Mouse (Mus musculus) layer of hippocampus, postnatal 25 days (tissue): ENCODE measurements around the gene Plb1. TPM values are rescaled to one million over a fixed set of nuclear protein-coding genes. Genes with fewer than 3 reads are reported as not detected.

ENCODE experiments used
- DNase-seq, 2 experiments: peaks; one replicate each; pipeline ENCODE4 v3.0.0; 2022; ENCODE audit warnings: mixed read lengths in 2 of 2, low spot score in 1 of 2; ENCODE audit errors: extremely low spot score in 1 of 2
- total RNA-seq, 2 experiments: library from RNA; stranded (reverse); gene quantifications; 2 replicates each; pipeline ENCODE4 v1.2.3; 2021

Gene Plb1
- total RNA-seq, 2 experiments from 2014 or later, result 0.42 to 1.2 TPM

- no peak for DNase-seq
Measured at GRCm38 (mm10) chr5:32378546-32378945, 146.0 kb downstream of the Plb1 start.

- DNase-seq, result no peak
Measured at GRCm38 (mm10) chr5:32388656-32389055, 156.1 kb downstream of the Plb1 start.

- DNase-seq, result no peak
Measured at GRCm38 (mm10) chr5:32390295-32390694, 157.8 kb downstream of the Plb1 start.

- DNase-seq, result no peak
Measured at GRCm38 (mm10) chr5:32392281-32392680, 159.8 kb downstream of the Plb1 start.

- no peak for DNase-seq
Measured at GRCm38 (mm10) chr5:32394586-32394985, 162.1 kb downstream of the Plb1 start.

- no peak for DNase-seq
Measured at GRCm38 (mm10) chr5:32395101-32395892, 162.8 kb downstream of the Plb1 start.

- no peak for DNase-seq
Measured at GRCm38 (mm10) chr5:32397719-32398118, 165.2 kb downstream of the Plb1 start.

- no peak for DNase-seq
Measured at GRCm38 (mm10) chr5:32400926-32401325, 168.4 kb downstream of the Plb1 start.

GRCm38 (mm10) chr5:32403082-32403953, 170.8 kb downstream of the Plb1 start:
- no peak for DNase-seq

GRCm38 (mm10) chr5:32405199-32405855, 172.8 kb downstream of the Plb1 start:
- DNase-seq, result no peak

GRCm38 (mm10) chr5:32408771-32409170, 176.3 kb downstream of the Plb1 start:
- no peak for DNase-seq

- no peak for DNase-seq
Measured at GRCm38 (mm10) chr5:32409747-32410146, 177.2 kb downstream of the Plb1 start.

- DNase-seq, result no peak
Measured at GRCm38 (mm10) chr5:32410954-32411688, 178.6 kb downstream of the Plb1 start.

- DNase-seq, result no peak
Measured at GRCm38 (mm10) chr5:32412186-32412950, 179.9 kb downstream of the Plb1 start.

GRCm38 (mm10) chr5:32413083-32413482, 180.6 kb downstream of the Plb1 start:
- no peak for DNase-seq

- no peak for DNase-seq
Measured at GRCm38 (mm10) chr5:32413569-32413968, 181.1 kb downstream of the Plb1 start.

GRCm38 (mm10) chr5:32414461-32414985, 182.0 kb downstream of the Plb1 start:
- DNase-seq, result no peak

- DNase-seq, result no peak
Measured at GRCm38 (mm10) chr5:32415554-32415953, 183.0 kb downstream of the Plb1 start.
